Mouse (Mus musculus): ENCODE data around the gene Bcl6.

DNA sequence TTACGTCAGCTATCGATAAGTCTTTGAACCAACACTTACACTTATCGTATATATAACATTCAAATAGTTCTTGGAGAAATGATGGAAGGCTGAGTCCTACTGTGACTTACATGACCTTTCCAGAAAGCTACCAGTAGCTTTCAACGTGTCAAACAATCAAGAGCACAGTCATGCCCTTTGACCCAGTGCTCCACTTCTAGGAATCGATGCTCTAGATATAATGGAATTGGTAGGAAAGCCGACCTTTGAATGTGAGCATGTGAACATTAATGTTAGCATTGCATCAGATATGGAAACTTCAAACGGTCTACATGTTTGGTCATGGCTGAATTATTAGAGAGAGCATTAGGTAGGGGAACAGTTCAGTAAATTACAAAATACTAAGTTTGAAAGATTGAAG, 7.7 kb upstream of the Bcl6 start:
- TF ChIP-seq GATA1 (IDR thresholded peaks at IDR 0.05; ENCODE audit: low read length) = no peak
- no peak for TF ChIP-seq TAL1 (IDR thresholded peaks at IDR 0.05; ENCODE audit: low read length)
